Mouse (Mus musculus) heart, embryonic 14.5 days (tissue): ENCODE measurements around the gene Cdc42ep2. TPM values are rescaled to one million over a fixed set of nuclear protein-coding genes. Genes with fewer than 3 reads are reported as not detected.
A peak's percentile ranks its signal among the peaks of the same experiment; 100 is the strongest.

Source experiments
- ATAC-seq: fragments of 200-750 bp; cut with Nextera tagmentation; 2 replicates; pipeline ENCODE4 v1.8.0; 2017; ENCODE audit warnings: low read depth, moderate TSS enrichment; ENCODE audit not compliant: insufficient number of reproducible peaks, insufficient read depth, low FRiP score
- H3K27ac ChIP-seq, 2 experiments: fragments of 200-500 bp in 1 of 2; fragments of 300-500 bp in 1 of 2; sonication (generic) in 1 of 2; replicated peaks in 1 of 2; 2 replicates each; pipeline ENCODE4 v1.5.1; 2012 to 2014; ENCODE audit warnings: low read depth in 2 of 2, low read length in 2 of 2, control low read depth in 1 of 2, mild to moderate bottlenecking in 1 of 2, mixed read lengths in 1 of 2; ENCODE audit not compliant: control insufficient read depth in 1 of 2, insufficient read depth in 1 of 2
- H3K27me3 ChIP-seq: fragments of 300-500 bp; sonication (generic); 2 replicates; pipeline ENCODE4 v1.6.1; 2014; ENCODE audit warnings: mild to moderate bottlenecking, low read length, control low read depth; ENCODE audit not compliant: control insufficient read depth, insufficient read depth
- H3K36me3 ChIP-seq: fragments of 300-500 bp; sonication (generic); 2 replicates; pipeline ENCODE4 v1.6.1; 2014; ENCODE audit warnings: mild to moderate bottlenecking, control low read depth, low read length, mixed read lengths; ENCODE audit not compliant: control insufficient read depth, insufficient read depth
- H3K4me1 ChIP-seq, 2 experiments: fragments of 200-500 bp in 1 of 2; fragments of 300-500 bp in 1 of 2; sonication (generic) in 1 of 2; 2 replicates each; pipeline ENCODE4 v1.6.1; 2012 to 2014; ENCODE audit warnings: low read length in 2 of 2, control low read depth in 1 of 2, mixed read lengths in 1 of 2; ENCODE audit not compliant: control insufficient read depth in 2 of 2, insufficient read depth in 2 of 2
- H3K4me2 ChIP-seq: fragments of 300-500 bp; sonication (generic); 2 replicates; pipeline ENCODE4 v1.6.1; 2014; ENCODE audit warnings: mild to moderate bottlenecking, low read length
- H3K4me3 ChIP-seq, 2 experiments: fragments of 200-500 bp in 1 of 2; fragments of 300-500 bp in 1 of 2; sonication (generic) in 1 of 2; 2 replicates each; pipeline ENCODE4 v1.5.1; 2012 to 2014; ENCODE audit warnings: low read length in 2 of 2, mild to moderate bottlenecking in 2 of 2, control low read depth in 1 of 2, low read depth in 1 of 2, moderate library complexity in 1 of 2; ENCODE audit not compliant: control insufficient read depth in 1 of 2, insufficient read depth in 1 of 2
- H3K9ac ChIP-seq: fragments of 300-500 bp; sonication (generic); 2 replicates; pipeline ENCODE4 v1.6.1; 2014; ENCODE audit warnings: mild to moderate bottlenecking, low read length
- H3K9me3 ChIP-seq: fragments of 300-500 bp; sonication (generic); 2 replicates; pipeline ENCODE4 v1.6.1; 2016; ENCODE audit warnings: low read length, control low read depth; ENCODE audit not compliant: control insufficient read depth
- WGBS: fragments of 180-500 bp; shearing (Covaris S2); extraction: QIAGEN DNeasy Blood & Tissue Kit; methylation state at CpG from one replicate; pipeline ENCODE4 v1.1.7; 2014; 5-methylcytosine and 5-hydroxymethylcytosine counted together
- polyA plus RNA-seq: library from polyadenylated mRNA; unstranded; fragments of >200 nt; fragmentation: Nextera tagmentation; extraction: Ambion mirVana; gene quantifications from 2 replicates; pipeline ENCODE4 v1.2.1, GENCODE M21; 2014

Gene Cdc42ep2
- polyA plus RNA-seq, 1 experiment from 2014 or later, result 9.7 TPM

DNA sequence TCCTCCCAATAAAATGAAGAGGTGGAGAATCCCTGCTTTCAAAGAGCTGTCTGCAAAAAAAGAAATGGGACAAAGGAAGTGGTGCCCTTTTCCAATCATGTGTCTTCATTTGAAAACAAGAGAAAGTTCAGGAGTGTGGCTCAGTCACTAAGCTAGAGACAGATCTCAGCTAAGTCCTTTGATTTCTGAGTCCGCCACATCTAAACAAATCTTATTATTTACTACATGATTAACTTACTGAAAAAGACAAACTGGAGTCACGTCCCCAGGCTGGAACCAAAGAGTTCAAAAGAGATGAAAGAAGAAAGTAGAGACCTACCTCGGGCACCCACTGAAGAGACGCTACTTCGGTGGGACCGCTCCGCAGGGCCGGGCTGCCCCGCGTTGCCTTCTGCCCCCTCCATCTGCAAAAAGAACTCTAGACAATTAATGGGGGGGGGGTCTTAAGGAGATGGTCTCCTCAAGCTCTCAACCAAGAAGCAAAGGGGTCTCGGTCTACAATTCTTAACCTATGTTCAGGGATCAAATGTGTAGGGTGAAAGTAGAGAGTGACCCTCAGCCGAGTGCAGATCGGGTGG lies 50.1 kb downstream of the Cdc42ep2 start:
- H3K36me3 ChIP-seq, result peaks cover 26% of the 10 kb centered on the region
- peak overlapping the region; percentile 96 for H3K4me2 ChIP-seq
- peak overlapping the region in 1 of 2 experiments; percentile 64; a peak in 2 of 4 replicates for H3K27ac ChIP-seq
- no peak for ATAC-seq
- H3K27me3 ChIP-seq, result no peaks in the 10 kb centered on the region
- 13% methylated on average over 13 of the region's 13 CpGs for WGBS
- H3K4me1 ChIP-seq, result peaks cover 22 to 56% of the 10 kb centered on the region in 2 experiments
- H3K9ac ChIP-seq, result peak overlapping the region; percentile 85
- peak overlapping the region; percentile 71 to 96 for H3K4me3 ChIP-seq
- no peaks in the 10 kb centered on the region for H3K9me3 ChIP-seq

DNA sequence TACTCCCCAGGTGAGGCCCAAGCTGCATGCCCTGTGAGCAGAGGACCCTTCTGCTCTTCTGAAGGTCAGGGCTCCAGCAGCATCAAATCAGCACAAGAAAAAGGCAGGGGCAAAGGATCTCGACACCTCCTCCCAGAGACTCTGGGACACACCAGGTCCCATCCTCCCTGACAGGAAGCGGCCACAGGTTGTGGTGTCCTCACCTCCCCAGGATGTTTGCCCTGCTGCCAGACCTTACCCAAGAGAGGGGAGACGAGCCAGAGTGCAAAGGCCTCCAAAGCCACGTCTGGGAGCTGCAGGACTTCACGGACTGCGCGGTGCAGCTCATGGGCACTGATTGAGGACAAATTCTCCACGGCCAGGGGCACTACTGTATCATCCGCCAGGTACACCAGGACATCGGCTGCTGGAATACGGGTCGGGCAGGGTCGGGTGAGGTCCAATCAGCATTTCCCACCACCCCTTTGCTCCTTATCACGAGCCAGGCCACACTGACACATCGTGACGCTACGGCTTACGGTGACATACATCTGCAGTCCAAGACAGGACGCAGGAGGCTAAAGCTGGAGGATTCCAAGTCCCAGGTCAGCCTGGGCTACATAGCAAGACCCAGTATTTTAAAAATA lies 51.6 kb downstream of the Cdc42ep2 start:
- Histone ChIP-seq H3K27ac (no peak overlapping the region), H3K36me3 (peaks cover 40% of the 10 kb centered on the region), H3K27me3 (no peaks in the 10 kb centered on the region), H3K9ac (peak overlapping the region; percentile 85; the same call in 1 of the 2 replicates), H3K4me1 (peaks cover 22 to 46% of the 10 kb centered on the region in 2 experiments), H3K4me3 (no peak overlapping the region), H3K4me2 (peak overlapping the region; percentile 29), H3K9me3 (no peaks in the 10 kb centered on the region)
- WGBS, result 73% methylated on average over 19 of the region's 19 CpGs
- no peak for ATAC-seq

DNA sequence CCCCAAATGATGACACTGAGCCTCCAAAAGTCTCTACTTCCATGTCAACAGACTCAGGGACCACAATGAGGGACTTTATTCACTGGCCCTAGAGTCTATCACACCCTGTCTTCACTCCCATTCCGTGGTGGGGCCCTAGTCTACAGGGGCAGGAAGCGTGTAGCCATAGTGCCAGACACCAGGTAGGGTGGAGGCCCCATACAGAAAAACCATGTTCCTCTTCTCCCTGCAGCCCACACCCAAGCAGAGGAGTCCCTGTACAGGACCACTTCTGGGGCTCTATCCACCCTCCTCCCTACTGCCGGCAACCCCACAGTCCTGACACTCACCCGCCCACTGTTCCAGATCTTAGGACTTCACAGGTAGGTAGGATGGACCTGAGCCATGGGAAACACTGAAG lies 52.1 kb downstream of the Cdc42ep2 start:
- no peak overlapping the region for H3K4me3 ChIP-seq
- ATAC-seq, result no peak
- H3K27me3 ChIP-seq, result no peaks in the 10 kb centered on the region
- peaks cover 46% of the 10 kb centered on the region for H3K36me3 ChIP-seq
- H3K9me3 ChIP-seq, result no peaks in the 10 kb centered on the region
- H3K4me1 ChIP-seq, result peaks cover 19 to 41% of the 10 kb centered on the region in 2 experiments
- no peak overlapping the region; the same call in 1 of the 2 replicates for H3K9ac ChIP-seq
- H3K4me2 ChIP-seq, result peak overlapping the region; percentile 29; the same call in 1 of the 2 replicates
- 76% methylated on average over 4 of the region's 4 CpGs for WGBS
- no peak overlapping the region for H3K27ac ChIP-seq

- H3K27me3 ChIP-seq, result no peaks in the 10 kb centered on the region
- ATAC-seq, result no peak
- 38% methylated on average over 6 of the region's 6 CpGs for WGBS
- peaks cover 19 to 37% of the 10 kb centered on the region in 2 experiments for H3K4me1 ChIP-seq
- H3K4me3 ChIP-seq, result no peak overlapping the region
- H3K27ac ChIP-seq, result peak overlapping the region; percentile 67 to 82
- no peaks in the 10 kb centered on the region for H3K9me3 ChIP-seq
- H3K9ac ChIP-seq, result peak overlapping the region; percentile 62; the same call in 1 of the 2 replicates
- peaks cover 54% of the 10 kb centered on the region for H3K36me3 ChIP-seq
- peak overlapping the region; percentile 46 for H3K4me2 ChIP-seq
These were observed 52.9 kb downstream of the Cdc42ep2 start for GRCm38 (mm10) chr19:5871683-5872082.

GRCm38 (mm10) chr19:5871273-5871672 lies 53.3 kb downstream of the Cdc42ep2 start:
- Histone ChIP-seq H3K4me1 (peaks cover 19 to 37% of the 10 kb centered on the region in 2 experiments), H3K4me2 (peak overlapping the region; percentile 46), H3K4me3 (no peak overlapping the region), H3K27me3 (no peaks in the 10 kb centered on the region), H3K27ac (peak overlapping the region; percentile 67 to 82), H3K9me3 (no peaks in the 10 kb centered on the region), H3K36me3 (peaks cover 58% of the 10 kb centered on the region), H3K9ac (peak overlapping the region; percentile 62)
- ATAC-seq, result peak; percentile 63
- 2% methylated on average over 7 of the region's 7 CpGs for WGBS

DNA sequence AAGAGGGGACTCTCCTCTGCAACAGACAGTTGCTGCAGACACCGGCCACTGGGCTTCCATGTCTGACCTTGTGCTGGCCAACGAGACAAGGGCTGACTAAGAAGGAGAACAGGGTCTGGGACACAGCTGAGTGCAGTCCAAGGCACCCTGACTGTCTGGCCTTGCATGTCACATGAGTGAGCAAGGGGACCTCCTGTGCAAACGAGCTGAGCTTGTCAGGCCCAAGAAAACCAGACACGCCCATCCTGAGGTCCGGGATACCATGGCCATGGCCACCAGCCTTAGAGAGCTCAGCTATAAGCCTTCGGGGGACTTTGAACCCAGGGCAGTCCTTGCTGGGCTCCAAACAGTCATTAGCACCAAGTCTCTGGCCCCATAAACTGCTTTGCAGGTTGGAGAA lies 56.5 kb downstream of the Cdc42ep2 start:
- no peaks in the 10 kb centered on the region for H3K27me3 ChIP-seq
- H3K9ac ChIP-seq, result no peak overlapping the region
- no peak overlapping the region for H3K27ac ChIP-seq
- no peak overlapping the region for H3K4me2 ChIP-seq
- WGBS, result 74% methylated on average over 6 of the region's 6 CpGs
- H3K36me3 ChIP-seq, result peaks cover 81% of the 10 kb centered on the region
- ATAC-seq, result no peak
- peaks cover 14 to 29% of the 10 kb centered on the region in 2 experiments for H3K4me1 ChIP-seq
- no peaks in the 10 kb centered on the region for H3K9me3 ChIP-seq
- no peak overlapping the region for H3K4me3 ChIP-seq
